Mouse (Mus musculus) kidney, adult 11 months (tissue): ENCODE measurements around the gene Xxylt1.

Experiments used
- DNase-seq: peaks from one replicate; pipeline ENCODE4 v3.0.0; 2022

Gene Xxylt1

DNA sequence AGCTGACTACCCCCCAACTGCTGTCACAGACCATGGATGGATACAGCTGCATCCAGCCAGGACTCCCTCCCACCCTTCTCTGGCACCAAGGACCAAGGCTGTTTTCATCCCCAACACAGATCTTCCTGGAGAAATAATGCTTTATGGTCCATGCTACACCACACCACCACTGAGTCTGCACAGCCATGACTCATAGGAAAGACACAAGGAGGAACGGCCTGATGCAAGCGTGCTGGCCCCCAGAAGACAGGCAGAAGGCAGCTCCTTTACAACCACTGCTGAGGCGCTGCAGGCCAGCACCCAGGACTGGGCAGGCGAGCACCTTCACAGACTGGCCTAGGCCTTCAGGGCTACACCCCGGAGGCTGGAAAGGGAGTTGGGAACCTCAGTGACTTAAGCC is 97.1 kb downstream of the Xxylt1 start:
- no peak for DNase-seq

DNA sequence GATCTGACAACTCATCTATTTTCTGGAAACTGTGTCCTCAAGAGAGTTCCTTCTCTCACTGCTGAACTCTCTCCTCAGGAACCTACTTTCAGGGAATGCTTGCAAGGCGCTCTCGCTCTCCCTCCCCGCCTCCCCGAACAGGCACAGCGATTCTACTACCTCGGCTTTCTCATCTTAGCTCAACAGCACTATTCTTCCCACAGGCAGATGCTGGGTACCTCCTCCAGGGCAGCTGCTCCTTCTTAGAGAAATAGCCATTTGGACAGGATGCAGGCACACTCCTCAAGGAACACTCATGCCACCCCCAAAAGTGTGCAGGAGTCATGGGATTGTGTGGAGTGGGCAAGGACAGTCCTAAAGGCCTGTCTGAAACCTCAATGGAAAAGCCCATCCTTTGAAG is 97.5 kb downstream of the Xxylt1 start:
- DNase-seq: no peak

- no peak for DNase-seq
Observed at GRCm38 (mm10) chr16:30983281-30983680, 98.0 kb downstream of the Xxylt1 start.

DNA sequence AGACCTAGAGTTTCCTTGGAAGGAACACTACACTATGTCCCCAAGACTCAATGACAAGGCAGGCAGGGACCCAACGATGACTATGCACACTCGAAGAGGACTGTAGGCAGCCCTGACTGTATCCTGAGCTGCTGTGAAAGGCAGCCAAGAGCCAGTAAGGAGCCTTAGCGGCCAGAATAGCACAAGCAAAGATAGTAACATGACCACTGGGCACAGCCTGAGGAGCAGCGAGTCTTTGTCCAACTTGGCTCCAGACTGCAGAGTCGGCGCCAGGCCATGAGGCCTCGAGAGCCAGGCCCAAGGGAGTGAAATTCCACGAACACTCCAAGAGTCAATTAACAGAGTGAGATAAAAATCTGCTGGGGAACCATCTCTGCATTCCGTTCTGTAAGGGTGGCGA is 99.9 kb downstream of the Xxylt1 start:
- DNase-seq: peak; percentile 67

- DNase-seq: no peak
Observed at GRCm38 (mm10) chr16:30979905-30980304, 101.3 kb downstream of the Xxylt1 start.

- no peak for DNase-seq
Observed at GRCm38 (mm10) chr16:30977728-30978127, 103.5 kb downstream of the Xxylt1 start.

- DNase-seq: peak; percentile 96
Observed at GRCm38 (mm10) chr16:30977186-30977585, 104.0 kb downstream of the Xxylt1 start.

GRCm38 (mm10) chr16:30974549-30974948 is 106.7 kb downstream of the Xxylt1 start:
- no peak for DNase-seq

DNA sequence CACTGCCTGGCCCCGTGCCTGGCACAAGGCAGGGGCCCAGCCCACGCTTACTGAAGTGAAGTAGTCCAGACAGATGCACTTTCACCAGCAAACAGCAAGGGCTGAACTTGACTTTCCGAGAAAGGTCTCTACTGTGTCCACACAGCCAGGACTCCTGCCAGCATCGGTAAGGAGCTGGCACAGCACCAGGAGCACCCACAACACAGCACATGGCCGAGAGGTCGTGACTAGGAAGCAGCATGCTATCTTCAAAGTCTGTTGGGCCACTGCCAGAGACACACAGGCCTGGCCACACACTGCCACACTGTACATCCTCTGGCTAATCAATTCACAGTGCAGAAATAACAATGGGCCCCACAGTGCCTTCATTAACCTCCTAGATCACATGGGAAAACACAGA is 107.8 kb downstream of the Xxylt1 start:
- DNase-seq: peak; percentile 88

GRCm38 (mm10) chr16:30971950-30972541 is 109.2 kb downstream of the Xxylt1 start:
- DNase-seq: peak; percentile 64

DNA sequence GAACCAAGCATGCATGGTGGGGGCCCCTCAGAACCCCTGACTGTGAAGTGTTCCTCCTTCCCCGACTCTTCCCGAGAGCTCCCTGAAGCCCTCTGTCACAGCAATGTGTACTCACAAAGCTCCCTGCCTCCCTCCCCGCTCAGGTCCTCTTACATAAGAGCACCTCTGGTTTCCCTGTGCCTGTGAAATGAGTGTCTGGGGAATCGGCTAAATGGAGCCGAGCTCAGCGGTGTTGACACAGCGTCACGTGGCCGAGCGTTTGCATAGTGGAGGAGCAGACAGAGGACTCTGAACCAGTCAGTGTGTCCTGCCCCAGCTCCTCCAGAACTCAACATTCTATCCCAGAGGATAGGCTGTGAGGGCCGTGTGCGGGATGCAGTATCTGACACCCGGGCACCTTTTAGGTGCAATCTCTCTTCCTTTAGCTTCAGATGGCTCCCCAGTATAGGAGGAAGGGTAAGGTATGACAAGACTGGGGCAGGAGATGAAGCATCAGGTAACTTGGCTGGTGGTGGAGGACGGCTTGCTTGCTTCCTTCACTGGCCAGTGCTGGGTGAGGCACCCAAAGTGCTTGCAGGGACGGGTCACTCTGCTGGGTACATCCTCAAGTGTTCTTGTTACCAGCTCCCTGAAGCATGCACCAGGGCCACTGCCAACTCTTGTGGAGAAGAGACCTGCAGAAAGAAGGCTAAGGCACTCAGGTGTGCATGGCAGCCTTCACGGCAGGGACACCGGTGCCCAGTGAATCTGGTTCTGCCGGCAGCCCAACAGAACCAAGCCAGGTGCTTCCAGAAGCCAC is 111.8 kb downstream of the Xxylt1 start:
- peak; percentile 88 for DNase-seq

- peak; percentile 51 for DNase-seq
Observed at GRCm38 (mm10) chr16:30968402-30969151, 112.7 kb downstream of the Xxylt1 start.

DNA sequence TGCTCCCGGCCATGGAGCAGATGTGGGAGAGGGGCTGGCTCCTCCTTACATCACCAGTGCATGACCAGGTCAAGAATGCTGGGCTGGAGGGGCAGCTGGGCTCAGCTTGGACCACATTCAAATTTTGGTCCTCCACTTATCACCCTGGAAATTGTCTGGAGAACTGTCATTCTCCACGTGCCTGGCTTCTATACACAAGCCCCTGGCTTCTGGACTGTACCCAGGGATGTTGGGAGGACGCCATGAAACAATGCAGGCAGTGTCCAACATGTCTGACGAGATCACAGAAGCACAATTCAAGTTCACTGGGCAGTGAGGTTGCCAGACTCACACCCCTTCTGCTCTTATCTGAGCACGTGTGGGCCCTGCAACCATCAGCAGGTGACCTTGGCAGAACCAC is 114.5 kb downstream of the Xxylt1 start:
- no peak for DNase-seq

GRCm38 (mm10) chr16:30964891-30965290 is 116.3 kb downstream of the Xxylt1 start:
- DNase-seq: peak; percentile 88

- peak; percentile 54 for DNase-seq
Observed at GRCm38 (mm10) chr16:30964411-30964810, 116.8 kb downstream of the Xxylt1 start.

DNA sequence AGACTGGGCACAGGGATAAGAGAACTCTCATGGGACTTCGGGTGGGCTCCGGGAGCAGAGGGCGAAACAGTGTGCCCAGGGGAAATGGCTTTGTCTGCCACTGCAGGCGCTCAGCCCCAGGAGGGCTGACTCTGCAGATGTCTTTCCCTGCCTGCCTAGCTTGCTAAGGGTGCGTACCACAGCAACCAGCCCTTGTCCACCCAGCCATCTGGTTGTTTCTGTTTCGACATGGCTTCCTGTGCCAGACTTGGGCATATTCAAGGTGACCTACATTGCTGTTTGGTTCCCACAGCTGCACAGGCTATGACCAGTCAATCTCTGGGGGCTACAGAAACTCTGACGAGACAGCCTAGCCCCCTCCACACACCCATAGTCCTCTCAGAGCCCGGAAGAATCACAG is 118.7 kb downstream of the Xxylt1 start:
- no peak for DNase-seq

DNA sequence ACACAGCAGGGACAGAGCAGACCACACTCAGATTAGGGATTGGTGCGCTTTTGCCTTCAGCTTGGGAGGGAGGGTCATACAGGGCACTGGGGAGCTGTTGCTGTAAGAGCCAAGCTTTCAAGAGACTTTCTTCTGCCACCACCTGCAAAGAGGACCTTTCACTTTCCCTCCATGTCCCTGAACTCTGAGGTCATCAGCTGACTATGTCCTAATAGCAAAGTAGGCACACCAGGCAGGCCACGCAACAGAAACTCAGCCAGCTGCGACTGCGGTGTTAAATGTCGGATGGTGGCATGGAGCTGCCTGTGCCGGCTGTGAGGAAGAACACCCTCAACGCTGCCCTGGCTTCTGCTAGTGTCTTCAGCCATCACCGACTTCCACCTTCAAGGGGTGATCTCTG is 120.1 kb downstream of the Xxylt1 start:
- DNase-seq: peak; percentile 46

DNA sequence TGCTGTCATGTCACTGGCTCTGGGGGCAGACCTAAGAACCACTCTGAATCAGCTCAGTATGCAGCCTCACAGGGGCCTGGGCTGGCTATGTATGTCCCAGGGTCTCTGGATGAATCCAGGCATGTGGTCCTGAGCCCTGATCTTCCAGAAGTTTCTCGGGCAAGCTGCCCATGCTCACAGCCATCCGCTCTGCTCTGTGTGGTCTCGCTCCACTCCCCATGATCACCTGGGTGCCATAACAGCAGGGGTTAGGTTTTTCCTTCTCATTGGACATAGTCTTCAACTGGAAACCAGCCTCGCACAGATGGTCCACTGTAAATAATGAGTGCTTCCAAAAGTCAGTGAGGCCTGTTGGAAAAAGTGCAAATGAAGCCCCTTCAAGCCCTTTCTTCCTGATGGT is 121.0 kb downstream of the Xxylt1 start:
- no peak for DNase-seq

DNA sequence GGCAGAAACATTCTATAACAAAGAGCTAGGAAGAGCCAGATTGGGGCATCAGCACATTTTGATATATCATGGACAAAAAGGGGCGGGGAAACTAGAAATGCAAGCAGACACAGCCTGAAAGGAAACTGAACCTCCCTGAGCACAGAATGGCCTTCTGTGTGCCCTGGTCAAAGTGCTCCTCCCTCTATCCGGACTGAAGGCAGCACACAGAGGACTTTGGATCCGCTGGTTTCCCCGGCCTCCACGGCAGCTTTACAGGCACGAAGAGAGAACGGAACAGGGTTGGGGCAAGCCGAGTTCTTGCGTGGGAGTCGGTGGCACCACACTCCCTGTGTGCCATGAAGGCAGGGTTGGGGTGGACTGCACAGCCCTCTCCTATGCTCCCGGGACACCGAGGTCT is 121.5 kb downstream of the Xxylt1 start:
- DNase-seq: peak; percentile 67

- no peak for DNase-seq
Observed at GRCm38 (mm10) chr16:30956141-30956540, 125.1 kb downstream of the Xxylt1 start.

GRCm38 (mm10) chr16:30948636-30949035 is 132.6 kb downstream of the Xxylt1 start:
- no peak for DNase-seq

DNA sequence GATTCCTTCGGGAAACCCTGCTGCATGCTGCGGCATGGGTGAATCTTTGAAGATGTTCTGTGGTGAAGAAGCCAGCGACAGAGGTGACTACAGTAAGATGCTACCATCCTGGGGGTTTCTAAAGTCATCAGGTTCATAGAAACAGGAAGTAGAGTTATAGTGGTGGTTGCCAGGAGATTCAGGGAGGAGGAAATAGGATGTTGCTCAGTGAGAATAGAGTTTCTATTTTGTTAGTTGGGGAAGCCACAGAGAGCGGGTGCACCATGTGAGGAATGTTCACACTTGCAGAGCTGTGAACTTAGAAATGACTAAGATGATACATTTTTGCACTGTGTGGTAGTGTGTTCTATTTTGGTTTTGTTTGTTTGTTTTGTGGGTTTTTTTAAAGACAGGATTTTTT is 133.0 kb downstream of the Xxylt1 start:
- DNase-seq: no peak

DNA sequence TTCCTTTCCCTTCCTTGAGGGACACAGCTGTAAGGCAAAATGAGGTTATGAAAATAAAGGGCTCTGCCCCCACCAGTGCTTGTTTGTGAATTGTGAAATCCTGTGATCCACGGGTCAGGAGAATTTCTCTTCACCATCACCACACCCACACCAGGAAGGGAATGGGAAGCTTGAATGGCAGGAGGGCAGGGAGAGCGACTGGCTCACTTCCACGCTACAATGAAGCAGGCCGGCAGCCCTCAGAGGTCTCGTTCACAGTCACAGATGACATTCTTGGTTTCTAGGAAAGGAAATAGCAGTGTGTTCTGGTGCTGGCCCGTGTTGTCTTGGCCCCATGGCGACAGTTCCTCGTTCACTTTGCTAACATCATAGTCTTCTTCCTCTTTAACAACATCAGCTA is 136.3 kb downstream of the Xxylt1 start:
- peak; percentile 64 for DNase-seq

GRCm38 (mm10) chr16:30943919-30944318 is 137.3 kb downstream of the Xxylt1 start:
- DNase-seq: no peak
